Mouse (Mus musculus) effector memory CD4-positive, alpha-beta T cell, adult 7 months (primary cell): ENCODE measurements around the gene Hist2h2ab. TPM values are rescaled to one million over a fixed set of nuclear protein-coding genes. Genes with fewer than 3 reads are reported as not detected.

Experiments
- polyA plus RNA-seq: library from polyadenylated mRNA; unstranded; fragments of 100-300 nt; shearing (Covaris generic); gene quantifications from one replicate; pipeline ENCODE4 v1.2.1, GENCODE M21; 2017

Hist2h2ab gene
- 1.2 TPM for polyA plus RNA-seq

DNA sequence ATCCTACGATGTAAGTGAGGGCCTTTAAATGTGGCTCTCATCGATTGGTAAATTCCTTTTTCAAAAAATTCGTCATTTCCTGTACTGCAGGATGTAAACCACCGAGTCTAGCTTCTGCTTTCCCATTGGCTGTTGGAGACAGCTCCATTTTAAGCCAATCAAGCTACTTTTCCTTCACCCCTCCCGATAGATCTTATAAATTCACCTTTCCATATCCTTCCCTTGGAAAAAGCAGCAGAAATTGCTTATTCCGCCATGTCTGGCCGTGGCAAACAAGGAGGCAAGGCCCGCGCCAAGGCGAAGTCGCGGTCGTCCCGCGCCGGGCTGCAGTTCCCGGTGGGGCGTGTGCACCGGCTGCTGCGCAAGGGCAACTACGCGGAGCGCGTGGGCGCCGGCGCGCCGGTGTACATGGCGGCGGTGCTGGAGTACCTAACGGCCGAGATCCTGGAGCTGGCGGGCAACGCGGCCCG lies at the start of gene Hist2h2ab, which contains the start of gene Bola1:
Gene Hist2h2ab, plus strand, starts transcription at position 205 of the 470 bp plus-strand sequence.
Gene Bola1, minus strand, starts transcription at position 49 of the 470 bp plus-strand sequence.

DNA sequence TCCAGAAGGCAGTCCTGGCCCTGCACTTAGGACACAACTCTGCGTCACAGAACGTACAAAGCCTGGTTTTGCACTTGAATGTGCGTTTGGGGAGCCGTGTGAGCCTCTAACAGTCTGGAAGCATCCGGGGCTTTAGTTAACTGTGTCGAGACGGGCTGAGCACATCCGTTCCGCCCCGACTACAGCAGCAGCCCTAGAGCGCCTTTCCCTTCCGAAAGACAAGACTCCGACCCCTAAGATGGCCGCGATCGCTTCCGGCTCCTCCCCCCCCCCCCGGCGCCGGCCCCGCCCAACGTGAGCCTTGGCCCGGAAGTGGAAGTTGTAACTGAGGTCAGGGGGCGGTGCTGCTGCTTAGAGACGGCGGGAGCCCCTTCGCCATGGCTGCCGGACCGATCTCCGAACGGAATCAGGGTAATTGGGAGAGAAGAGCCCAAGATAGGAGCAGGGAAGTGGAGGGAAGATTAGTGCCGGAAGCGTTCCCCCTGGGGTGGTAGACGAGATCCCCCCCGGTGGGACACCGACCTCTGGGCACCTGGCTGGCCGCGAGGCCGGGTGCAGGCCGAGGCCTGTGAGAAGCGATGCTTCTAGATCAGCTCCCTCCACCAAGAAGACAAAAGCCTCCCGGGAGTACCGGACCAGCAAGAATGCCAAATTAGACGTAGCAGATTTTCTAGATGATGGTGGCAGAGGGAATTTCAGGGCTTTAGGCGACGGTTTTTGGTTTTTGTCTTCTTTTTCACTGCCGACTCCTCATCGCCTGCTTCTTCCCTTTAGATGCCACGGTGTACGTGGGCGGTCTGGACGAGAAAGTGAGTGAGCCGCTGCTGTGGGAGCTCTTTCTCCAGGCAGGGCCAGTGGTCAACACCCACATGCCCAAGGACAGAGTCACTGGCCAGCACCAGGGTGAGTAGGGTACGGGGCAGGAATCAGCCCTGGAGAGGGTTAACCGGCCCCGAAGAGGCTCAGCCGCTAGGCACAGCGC lies 47.2 kb upstream of the Hist2h2ab start, which contains the start of gene Sf3b4:
Gene Sf3b4, plus strand, starts transcription at position 136 of the 982 bp plus-strand sequence.

DNA sequence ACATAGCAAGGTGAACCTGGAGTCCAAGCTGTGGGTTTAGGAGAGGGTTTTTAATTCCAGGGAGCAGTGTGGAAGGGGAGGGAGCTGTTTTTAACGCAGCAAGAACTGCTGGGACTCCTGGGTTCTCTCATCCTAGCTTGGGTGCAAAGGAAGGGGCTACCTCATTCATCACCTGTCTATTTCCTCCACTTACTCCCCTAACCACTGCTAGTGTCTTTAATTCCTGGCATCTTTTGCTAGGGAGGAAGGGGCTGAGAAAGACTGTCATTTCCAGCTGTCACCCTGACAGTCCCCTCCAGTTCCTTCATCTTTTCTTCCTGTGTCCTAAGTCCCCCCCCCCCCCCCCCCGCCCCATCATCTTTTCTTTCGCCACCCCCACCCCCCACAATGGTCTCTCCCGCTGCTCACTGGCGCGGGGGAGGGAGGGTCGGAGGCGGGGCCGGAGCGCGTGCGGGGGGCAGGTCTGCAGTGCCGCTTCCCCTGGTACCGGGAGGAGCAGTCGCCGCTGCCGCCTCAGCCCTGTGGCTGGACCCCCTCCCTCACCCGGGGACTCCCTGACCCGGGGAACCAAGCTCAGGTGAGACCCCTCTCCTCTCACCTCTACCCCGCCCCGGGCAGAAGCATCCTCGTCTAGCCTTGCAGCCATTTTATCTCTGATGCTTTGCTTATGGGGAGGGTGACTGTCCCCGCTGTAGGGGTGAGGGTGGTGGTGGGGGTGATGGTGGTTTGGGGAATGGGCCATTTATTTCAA lies 38.8 kb upstream of the Hist2h2ab start, which contains the start of gene Sv2a:
Gene Sv2a, plus strand, starts transcription at position 425 of the 751 bp plus-strand sequence.

DNA sequence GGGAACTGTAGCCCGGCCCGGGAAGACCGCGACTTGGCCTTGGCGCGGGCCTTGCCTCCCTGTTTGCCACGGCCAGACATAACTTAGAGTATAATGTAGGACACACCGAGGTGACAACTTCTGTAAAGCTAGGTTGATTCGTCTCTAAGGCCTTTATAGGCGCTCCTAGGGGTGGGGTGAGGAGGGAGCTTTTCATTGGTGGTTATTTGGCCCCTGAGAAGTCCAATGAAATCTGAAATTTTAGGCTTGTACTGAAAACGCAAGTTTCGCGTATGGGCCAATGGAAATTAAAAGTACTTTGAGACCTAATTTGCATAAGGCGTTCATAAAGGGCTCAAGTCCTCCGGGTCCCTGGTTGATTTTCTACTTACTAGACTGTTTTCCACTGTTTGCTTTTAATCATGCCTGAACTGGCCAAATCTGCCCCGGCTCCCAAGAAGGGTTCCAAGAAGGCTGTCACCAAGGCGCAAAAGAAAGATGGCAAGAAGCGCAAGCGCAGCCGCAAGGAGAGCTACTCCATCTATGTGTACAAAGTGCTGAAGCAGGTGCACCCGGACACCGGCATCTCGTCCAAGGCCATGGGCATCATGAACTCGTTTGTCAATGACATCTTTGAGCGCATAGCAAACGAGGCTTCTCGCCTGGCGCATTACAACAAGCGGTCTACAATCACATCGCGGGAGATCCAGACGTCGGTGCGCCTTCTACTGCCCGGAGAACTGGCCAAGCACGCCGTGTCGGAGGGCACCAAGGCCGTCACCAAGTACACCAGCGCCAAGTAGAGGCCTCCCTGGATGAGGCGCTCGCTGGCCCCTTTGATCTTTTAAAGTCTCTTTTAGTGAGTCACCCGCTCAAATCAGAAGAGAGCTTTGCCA lies 1.3 kb downstream of the Hist2h2ab start, which contains the start of the genes Hist2h2ac and Hist2h2be:
Gene Hist2h2ac, minus strand, starts transcription at position 116 of the 875 bp plus-strand sequence.
Gene Hist2h2be, plus strand, starts transcription at position 355 of the 875 bp plus-strand sequence.

GRCm38 (mm10) chr3:96238954-96239793 lies 19.5 kb downstream of the Hist2h2ab start, which contains the start of gene Hist2h3c2:
TSS of gene Hist2h3c2 (minus strand) at chr3:96239127.

GRCm38 (mm10) chr3:96239949-96240798 lies 20.5 kb downstream of the Hist2h2ab start, which contains the start of gene Hist2h2aa2:
TSS of gene Hist2h2aa2 (minus strand) at chr3:96240276.

GRCm38 (mm10) chr3:96245003-96245886 lies 25.6 kb downstream of the Hist2h2ab start, which contains the start of gene Hist2h2aa1:
TSS of gene Hist2h2aa1 (plus strand) at chr3:96245497.

GRCm38 (mm10) chr3:96246427-96246856 lies 26.8 kb downstream of the Hist2h2ab start, which contains the start of gene Hist2h3c1:
TSS of gene Hist2h3c1 (plus strand) at chr3:96246685.

DNA sequence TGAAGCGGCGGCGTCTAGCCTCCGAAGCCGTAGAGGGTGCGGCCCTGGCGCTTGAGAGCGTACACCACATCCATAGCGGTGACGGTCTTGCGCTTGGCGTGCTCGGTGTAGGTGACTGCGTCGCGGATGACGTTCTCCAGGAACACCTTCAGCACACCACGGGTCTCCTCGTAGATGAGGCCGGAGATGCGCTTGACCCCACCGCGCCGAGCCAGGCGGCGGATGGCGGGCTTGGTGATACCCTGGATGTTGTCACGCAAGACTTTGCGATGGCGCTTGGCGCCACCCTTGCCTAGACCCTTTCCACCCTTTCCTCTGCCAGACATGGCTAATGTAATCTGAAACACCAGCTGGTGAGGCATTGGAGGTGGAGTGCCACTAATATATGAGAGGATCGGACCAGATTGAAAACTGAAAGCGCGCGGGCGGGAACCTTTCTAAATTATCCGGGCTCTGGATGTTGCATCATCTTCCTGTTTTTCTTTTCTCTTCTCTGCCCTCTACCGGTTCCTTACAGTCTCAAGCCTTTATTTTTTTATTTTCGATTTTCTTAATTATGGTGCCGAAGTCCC lies 43.4 kb downstream of the Hist2h2ab start, which contains the start of gene Hist2h4:
Gene Hist2h4, minus strand, starts transcription at position 333 of the 572 bp plus-strand sequence.

GRCm38 (mm10) chr3:96268051-96268775 lies 48.5 kb downstream of the Hist2h2ab start, which contains the start of gene Hist2h3b:
TSS of gene Hist2h3b (plus strand) at chr3:96268654.

Other genes with a start within 250 kb of the Hist2h2ab start
- 4.8 TPM for gene Plekho1, start 223.9 kb upstream of the Hist2h2ab start, polyA plus RNA-seq
- gene Vps45, start 161.4 kb upstream of the Hist2h2ab start, polyA plus RNA-seq = 19.4 TPM
- gene Otud7b, start 115.3 kb upstream of the Hist2h2ab start, polyA plus RNA-seq = 12.6 TPM
- gene Mtmr11, start 57.9 kb upstream of the Hist2h2ab start, polyA plus RNA-seq = 0.37 TPM
- 123 TPM for gene Sf3b4, start 47.5 kb upstream of the Hist2h2ab start, polyA plus RNA-seq
- 0.40 TPM for gene Sv2a, start 38.7 kb upstream of the Hist2h2ab start, polyA plus RNA-seq
- gene Bola1, start 156 bp upstream of the Hist2h2ab start, polyA plus RNA-seq = 7.2 TPM
- 9.3 TPM for gene Hist2h2ac, start 1.0 kb downstream of the Hist2h2ab start, polyA plus RNA-seq
- 1.2 TPM for gene Hist2h2be, start 1.3 kb downstream of the Hist2h2ab start, polyA plus RNA-seq
- not detected for gene Hist2h3c2, start 19.3 kb downstream of the Hist2h2ab start, polyA plus RNA-seq
- 35.5 TPM for gene Hist2h2aa2, start 20.4 kb downstream of the Hist2h2ab start, polyA plus RNA-seq
- not detected for gene Hist2h2aa1, start 25.6 kb downstream of the Hist2h2ab start, polyA plus RNA-seq
- not detected for gene Hist2h3c1, start 26.8 kb downstream of the Hist2h2ab start, polyA plus RNA-seq
- gene Hist2h4, start 43.4 kb downstream of the Hist2h2ab start, polyA plus RNA-seq = 1.7 TPM
- gene Hist2h3b, start 48.8 kb downstream of the Hist2h2ab start, polyA plus RNA-seq = 5.1 TPM
- gene Hist2h2bb, start 49.9 kb downstream of the Hist2h2ab start, polyA plus RNA-seq = 4.8 TPM
- gene Fcgr1, start 74.1 kb downstream of the Hist2h2ab start, polyA plus RNA-seq = not detected
- not detected for gene BC107364, start 232.4 kb downstream of the Hist2h2ab start, polyA plus RNA-seq